Mouse (Mus musculus) granulocyte monocyte progenitor cell, adult 5-6 weeks (primary cell): ENCODE measurements at regions not wholly inside any gene's neighbourhood (a gene's known extent, or its start where the extent isn't known, plus 50 kb on each side); places are given as distances from the start of the nearest gene placed in this dataset.
"Not testable (repeated sequence)": the region's sequence is repeated elsewhere in the genome, so short reads cannot be mapped to it uniquely, and the experiment has no call there.

Experiments used
- ATAC-seq: replicated peaks from 2 replicates; pipeline ENCODE4 v1.8.0; 2016; ENCODE audit warnings: mild to moderate bottlenecking, moderate TSS enrichment, inconsistent platforms; ENCODE audit not compliant: poor library complexity, severe bottlenecking

DNA sequence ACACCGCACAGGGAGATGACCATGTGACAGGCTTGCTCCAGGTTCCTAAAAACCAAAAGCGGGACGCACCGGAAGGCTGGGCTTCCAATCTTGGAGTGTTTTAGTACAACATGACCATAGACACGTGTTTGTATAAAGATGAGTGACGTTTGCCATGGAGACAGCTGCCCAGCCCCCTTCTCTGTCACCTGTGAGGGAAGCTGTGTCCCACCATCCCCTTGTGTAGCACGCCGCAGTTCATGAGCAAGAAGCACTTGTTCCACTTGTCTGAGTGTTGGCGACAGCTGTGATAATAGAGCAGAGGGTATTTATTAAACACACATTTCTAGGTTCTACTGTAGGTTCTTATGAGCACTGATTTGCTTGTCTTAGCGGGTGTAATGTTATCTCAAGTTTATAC, 131.7 kb upstream of the Slc38a2 start:
- no peak for ATAC-seq

GRCm38 (mm10) chr15:96830578-96830977, 131.0 kb upstream of the Slc38a2 start:
- no peak for ATAC-seq

DNA sequence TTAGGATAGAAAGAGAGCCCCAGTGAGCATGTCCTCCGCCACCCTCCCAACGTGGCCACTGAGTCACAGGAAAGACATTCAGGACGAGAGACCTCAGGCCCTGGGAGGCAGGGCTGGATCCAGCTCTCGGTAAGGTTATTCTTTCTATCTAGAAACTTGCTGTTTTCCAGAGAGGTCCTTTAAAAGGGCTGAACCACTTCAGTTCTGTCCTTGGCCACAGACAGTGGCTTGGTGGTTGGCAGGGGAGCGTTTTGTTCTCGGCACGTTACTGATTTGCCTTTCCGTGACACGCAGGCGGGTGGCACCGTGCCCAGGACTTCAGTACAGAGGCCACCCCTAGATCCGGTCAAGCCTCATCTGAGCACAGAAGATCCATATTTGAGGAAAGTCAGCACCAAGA, 130.4 kb upstream of the Slc38a2 start:
- no peak for ATAC-seq

DNA sequence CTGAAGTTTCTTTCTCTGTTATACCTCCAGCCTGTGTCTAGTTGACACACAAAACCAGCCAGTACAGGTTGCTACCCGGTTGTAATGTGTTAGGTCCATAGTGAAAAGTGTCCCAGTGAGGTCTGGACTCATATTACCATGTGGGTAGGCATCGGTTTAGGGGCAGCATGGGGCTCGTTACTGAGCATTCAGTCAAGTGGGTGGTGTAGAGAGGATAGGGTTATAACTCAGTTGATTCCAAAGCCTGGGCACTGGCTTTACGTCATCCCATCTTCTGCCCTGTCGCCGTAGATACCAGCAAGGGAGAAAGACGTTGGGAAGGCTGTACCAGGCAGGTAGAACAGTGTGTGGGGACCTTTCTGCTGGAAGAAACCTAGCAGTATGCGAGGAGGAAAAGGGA, 129.2 kb upstream of the Slc38a2 start:
- no peak for ATAC-seq

DNA sequence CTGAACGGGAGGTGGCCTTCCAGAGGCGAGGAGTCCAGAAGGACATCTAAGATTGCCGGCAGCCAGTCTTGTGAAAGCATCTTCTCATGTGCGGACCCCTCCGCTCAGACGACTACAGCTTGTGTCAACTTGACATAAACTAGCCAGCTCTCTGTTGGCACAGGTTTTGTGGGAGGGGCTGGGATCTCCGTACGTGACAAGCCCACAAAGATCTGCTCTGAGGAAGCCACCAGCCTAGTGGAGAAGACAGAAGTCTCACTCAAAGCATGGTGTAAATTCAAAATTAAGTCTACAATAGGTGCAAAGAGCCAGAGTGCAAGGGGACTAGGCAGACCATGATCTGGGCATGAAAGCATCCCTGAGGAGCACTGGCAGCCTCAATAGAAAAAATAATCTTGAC, 128.4 kb upstream of the Slc38a2 start:
- no peak for ATAC-seq

DNA sequence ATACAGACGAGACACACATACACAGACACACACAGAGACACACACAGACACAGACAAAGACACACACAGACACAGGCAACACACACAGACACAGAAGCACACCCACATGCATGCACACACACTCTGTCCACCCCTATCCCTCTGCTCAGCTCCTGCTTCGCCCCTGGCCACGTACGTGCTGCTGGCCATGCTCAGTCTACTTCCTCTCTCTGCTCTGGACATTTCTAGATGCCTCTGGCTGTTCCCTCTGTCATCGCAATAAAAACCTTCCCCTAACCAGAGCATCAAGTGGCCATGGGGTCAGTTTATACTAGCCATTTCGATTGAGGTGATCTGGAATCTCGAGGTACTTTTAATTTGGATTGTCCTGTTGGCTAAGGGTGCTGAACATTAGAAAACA, 118.9 kb upstream of the Slc38a2 start:
- ATAC-seq: peak; percentile 32; the same call in 1 of the 2 replicates

DNA sequence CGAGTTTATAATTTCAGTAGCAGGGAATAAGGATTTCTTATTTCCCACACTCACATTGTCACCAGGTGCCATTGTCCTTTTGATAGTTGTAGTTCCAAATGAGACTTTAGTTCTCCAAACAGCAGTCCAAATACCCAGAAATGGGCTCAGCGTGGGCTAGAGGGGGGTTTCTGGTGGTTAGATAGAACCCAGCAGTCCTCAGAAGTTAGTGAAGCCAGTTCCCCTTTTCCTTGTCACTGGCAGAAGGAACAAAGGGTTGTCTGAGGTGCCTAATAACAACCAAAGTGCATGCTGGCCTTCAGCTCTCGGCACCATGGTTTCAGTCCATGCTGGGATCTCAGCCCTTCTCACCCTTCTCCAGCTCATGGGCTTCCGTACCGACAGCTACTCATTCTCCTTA, 118.1 kb upstream of the Slc38a2 start:
- peak; percentile 78 for ATAC-seq

- 0 out of 2 replicates have a peak, but pooled peaks have one; percentile 21 for ATAC-seq
These were observed 117.6 kb upstream of the Slc38a2 start for GRCm38 (mm10) chr15:96816997-96817570.

- no peak for ATAC-seq
These were observed 113.9 kb upstream of the Slc38a2 start for GRCm38 (mm10) chr15:96813472-96813871.

DNA sequence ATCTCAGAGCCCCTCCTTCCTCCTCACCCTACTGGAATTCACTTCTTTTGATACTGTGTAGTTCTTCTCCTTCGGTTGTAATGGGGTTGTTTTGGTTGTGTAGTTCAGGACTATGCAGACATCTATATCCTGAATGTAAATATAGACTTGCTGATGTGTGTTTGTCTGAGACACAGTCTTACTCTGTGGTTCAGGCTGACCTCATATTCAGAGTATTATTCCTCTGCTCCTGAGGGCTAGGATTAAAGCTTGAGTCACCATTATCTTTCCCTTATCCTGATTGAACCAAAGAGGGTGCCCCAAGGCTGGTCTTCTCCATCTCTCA, 103.2 kb upstream of the Slc38a2 start:
- no peak for ATAC-seq

DNA sequence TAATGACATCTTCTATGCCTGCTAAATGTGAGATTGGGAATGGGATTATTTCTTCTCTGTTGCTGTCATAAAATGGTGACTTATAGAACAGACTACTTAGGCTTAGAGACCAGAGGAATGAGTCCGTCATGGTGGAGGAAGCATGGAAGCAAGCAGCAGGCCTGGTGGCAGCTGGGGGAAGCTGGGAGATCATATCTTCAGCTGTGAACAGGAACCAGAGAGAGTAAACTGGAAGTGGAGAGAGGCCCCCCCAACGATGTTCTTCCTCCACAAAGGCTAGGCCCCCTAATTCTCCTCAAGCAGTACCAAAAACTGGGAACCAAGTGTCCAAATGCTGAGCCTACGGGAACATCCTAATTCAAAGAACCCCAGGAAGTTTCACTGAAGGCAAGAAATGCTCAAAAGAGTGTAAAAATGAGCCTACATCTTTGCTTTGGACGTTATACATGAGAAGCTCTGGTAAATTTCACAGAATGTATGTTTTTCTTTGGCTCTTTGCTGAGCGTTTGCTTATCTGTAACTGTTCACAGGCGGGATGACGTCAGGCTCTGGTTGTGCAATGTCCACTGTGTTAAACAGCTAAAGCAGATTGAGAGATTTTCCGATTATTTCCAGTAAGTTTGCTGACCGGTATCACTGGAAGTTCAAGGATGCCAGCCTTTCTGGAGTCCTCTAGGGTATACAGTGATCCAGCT, 102.7 kb upstream of the Slc38a2 start:
- peak; percentile 75 for ATAC-seq

DNA sequence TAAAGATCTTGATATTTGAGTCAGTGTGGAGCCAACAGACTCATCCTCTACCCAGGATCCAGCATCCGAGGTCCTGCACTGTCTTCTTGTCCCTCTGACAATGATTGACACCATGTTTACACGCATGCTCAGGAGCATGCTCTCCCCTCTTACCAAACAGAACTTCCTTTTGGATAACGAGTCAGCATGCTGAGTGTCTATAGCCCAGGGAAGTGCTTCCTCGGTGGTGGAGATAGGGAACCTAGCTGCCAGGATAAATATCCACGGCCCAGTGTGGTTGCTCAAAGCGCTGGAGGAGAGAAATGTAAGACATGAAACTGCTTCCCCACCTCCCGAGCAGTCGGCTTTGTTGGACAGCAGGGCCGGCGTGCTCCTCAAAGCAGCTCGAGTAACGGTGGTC, 99.7 kb upstream of the Slc38a2 start:
- 0 out of 2 replicates have a peak, but pooled peaks have one; percentile 22 for ATAC-seq

DNA sequence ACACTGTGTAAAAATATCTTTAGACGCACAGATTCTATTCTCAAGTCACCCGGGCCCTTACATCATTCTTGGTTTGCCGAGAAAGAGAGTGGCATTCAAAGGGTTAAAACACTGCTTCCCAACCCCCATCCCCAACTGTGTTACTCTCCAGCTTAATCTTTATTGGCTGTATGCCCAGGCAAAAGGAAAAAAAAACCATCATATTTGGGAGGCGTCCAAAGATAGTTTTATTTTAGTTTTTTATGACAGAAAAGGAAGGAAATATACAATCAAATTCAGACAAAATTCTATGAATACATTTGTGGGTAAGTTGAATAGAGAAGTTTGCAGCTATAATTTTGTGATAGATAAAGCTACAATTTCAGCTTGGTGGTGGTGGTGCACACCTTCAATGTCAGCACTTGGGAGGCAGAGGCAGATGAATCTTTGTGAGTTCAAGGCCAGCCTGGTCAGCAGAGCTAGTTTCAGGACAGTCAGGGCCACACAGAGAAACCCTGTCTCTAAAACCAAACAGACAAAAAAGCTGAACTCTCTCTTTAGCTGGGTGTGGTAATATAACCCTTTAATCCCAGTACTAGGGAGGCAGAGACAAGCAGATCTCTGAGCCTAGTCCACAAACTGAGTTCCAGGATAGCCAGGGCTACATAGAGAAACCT, 98.2 kb upstream of the Slc38a2 start:
- no peak for ATAC-seq

GRCm38 (mm10) chr15:96794177-96794719, 94.7 kb upstream of the Slc38a2 start:
- ATAC-seq: no peak

DNA sequence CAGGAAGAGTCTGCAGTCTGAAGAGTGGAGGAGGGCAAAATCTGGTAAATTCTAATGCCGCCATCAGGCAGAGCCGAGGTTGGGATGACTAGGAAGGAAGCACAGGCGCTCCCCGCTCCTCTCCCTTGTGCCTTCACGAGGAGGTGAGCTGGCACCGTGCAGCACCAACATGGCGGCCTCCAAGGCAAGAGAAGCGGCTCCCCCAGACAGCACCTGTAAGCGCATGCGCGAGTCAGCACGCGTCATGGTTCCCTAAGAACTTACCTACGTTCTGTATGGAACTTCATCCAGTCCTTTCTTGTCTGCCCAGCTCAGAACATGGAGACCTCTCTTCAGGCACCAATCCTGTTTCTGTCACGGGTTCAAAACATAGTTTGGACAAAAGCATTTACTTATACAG, 93.7 kb upstream of the Slc38a2 start:
- ATAC-seq: no peak

GRCm38 (mm10) chr15:96791306-96791705, 91.8 kb upstream of the Slc38a2 start:
- no peak for ATAC-seq

- not testable (repeated sequence) for ATAC-seq
These were observed 88.4 kb upstream of the Slc38a2 start for GRCm38 (mm10) chr15:96787921-96788320.

- no peak for ATAC-seq
These were observed 85.0 kb upstream of the Slc38a2 start for GRCm38 (mm10) chr15:96784578-96784977.

DNA sequence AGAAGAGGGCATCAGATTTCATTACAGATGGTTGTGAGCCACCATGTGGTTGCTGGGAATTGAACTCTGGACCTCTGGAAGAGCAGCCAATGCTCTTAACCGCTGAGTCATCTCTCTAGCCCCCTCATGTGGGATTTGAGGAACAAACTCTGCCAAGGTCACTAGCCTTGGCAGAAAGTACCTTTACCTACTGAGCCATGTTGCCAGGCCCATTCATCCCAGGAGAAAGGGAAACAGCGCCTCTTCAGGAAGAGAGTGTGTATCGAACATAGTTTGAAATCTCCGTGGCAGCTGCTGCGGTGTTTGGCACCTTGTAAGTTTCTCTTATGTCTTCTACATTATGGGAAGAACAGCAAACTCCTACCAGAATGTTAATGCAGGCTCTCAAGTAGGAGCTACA, 82.0 kb upstream of the Slc38a2 start:
- ATAC-seq: no peak

DNA sequence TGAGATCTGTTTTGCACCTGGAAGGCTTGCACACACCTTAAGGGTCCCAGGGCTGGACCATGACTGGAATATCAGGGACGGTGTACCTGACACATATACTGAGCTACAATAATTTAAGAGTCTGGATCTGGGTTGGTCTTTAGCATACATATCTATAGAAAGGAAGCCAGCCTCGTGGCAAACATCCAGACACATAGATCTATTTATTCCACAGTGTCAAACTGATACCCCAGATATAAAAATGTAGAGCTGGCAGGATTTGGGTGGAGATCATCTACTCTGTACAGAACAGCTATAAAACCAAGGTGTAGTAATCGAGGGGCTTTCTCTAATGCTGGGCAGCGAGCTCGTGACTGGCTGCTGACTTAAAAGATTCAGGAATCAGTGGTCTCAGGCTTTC, 81.1 kb upstream of the Slc38a2 start:
- ATAC-seq: no peak

GRCm38 (mm10) chr15:96779358-96779757, 79.8 kb upstream of the Slc38a2 start:
- no peak for ATAC-seq
